Mouse (Mus musculus) urinary bladder, postnatal 25 days (tissue): ENCODE measurements at regions not wholly inside any gene's neighbourhood (a gene's known extent, or its start where the extent isn't known, plus 50 kb on each side); places are given as distances from the start of the nearest gene placed in this dataset.

Experiments used
- DNase-seq: peaks from one replicate; pipeline ENCODE4 v3.0.0; 2022; ENCODE audit warnings: low spot score

- DNase-seq = no peak
Measured at GRCm38 (mm10) chr9:52379031-52379430, 210.7 kb upstream of the Zc3h12c start.

GRCm38 (mm10) chr9:52377761-52378160, 209.4 kb upstream of the Zc3h12c start:
- no peak for DNase-seq

- no peak for DNase-seq
Measured at GRCm38 (mm10) chr9:52376914-52377313, 208.5 kb upstream of the Zc3h12c start.

- no peak for DNase-seq
Measured at GRCm38 (mm10) chr9:52371296-52371695, 202.9 kb upstream of the Zc3h12c start.

GRCm38 (mm10) chr9:52368911-52369310, 200.5 kb upstream of the Zc3h12c start:
- DNase-seq = no peak

- DNase-seq = no peak
Measured at GRCm38 (mm10) chr9:52368080-52368479, 199.7 kb upstream of the Zc3h12c start.

GRCm38 (mm10) chr9:52366046-52366445, 197.7 kb upstream of the Zc3h12c start:
- DNase-seq = no peak

- DNase-seq = no peak
Measured at GRCm38 (mm10) chr9:52361599-52361998, 193.2 kb upstream of the Zc3h12c start.

- no peak for DNase-seq
Measured at GRCm38 (mm10) chr9:52359416-52359815, 191.0 kb upstream of the Zc3h12c start.

GRCm38 (mm10) chr9:52356549-52356948, 188.2 kb upstream of the Zc3h12c start:
- DNase-seq = no peak

- DNase-seq = no peak
Measured at GRCm38 (mm10) chr9:52355187-52355982, 187.0 kb upstream of the Zc3h12c start.

GRCm38 (mm10) chr9:52348536-52349527, 180.5 kb upstream of the Zc3h12c start:
- DNase-seq = no peak

- no peak for DNase-seq
Measured at GRCm38 (mm10) chr9:52344177-52344877, 176.0 kb upstream of the Zc3h12c start.

GRCm38 (mm10) chr9:52341029-52341428, 172.7 kb upstream of the Zc3h12c start:
- no peak for DNase-seq

- no peak for DNase-seq
Measured at GRCm38 (mm10) chr9:52337786-52338322, 169.5 kb upstream of the Zc3h12c start.

GRCm38 (mm10) chr9:52334767-52335166, 166.4 kb upstream of the Zc3h12c start:
- no peak for DNase-seq

- DNase-seq = no peak
Measured at GRCm38 (mm10) chr9:52333884-52334283, 165.5 kb upstream of the Zc3h12c start.

GRCm38 (mm10) chr9:52331748-52332147, 163.4 kb upstream of the Zc3h12c start:
- DNase-seq = no peak

GRCm38 (mm10) chr9:52330652-52331051, 162.3 kb upstream of the Zc3h12c start:
- no peak for DNase-seq

GRCm38 (mm10) chr9:52324347-52324746, 156.0 kb upstream of the Zc3h12c start:
- no peak for DNase-seq

- no peak for DNase-seq
Measured at GRCm38 (mm10) chr9:52323757-52324156, 155.4 kb upstream of the Zc3h12c start.

- DNase-seq = no peak
Measured at GRCm38 (mm10) chr9:52323226-52323625, 154.9 kb upstream of the Zc3h12c start.
